Mouse (Mus musculus): ENCODE results near the gene Gdpd5.
"Not testable (repeated sequence)": the region's sequence is repeated elsewhere in the genome, so short reads cannot be mapped to it uniquely, and the experiment has no call there.

Gdpd5 gene

GRCm38 (mm10) chr7:99476558-99477114, 95.4 kb downstream of the Gdpd5 start:
- DNase-seq (ENCODE audit: low read depth), result no peak

GRCm38 (mm10) chr7:99477235-99477634, 96.0 kb downstream of the Gdpd5 start:
- DNase-seq (ENCODE audit: low read depth), result no peak

DNA sequence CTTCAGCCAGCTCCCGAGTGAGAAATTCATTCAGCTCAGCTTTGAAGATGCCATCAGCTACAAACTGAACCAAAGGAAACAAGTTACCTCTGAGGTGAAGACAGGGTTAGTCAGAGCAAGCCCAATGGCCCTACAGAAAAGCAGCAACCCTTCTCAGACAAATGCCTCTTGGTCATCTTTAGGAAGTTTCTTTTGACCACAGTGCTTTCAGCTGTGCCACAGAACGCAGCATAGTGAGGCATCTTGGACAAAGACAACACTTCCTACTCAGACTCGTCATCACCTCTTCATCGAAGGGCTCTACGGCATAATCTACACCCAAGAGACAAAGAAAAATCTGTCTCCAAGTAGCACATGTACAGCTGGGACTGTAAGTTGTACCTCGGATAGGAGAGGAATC, 101.4 kb downstream of the Gdpd5 start:
- DNase-seq (ENCODE audit: low read depth), result no peak

GRCm38 (mm10) chr7:99483271-99483923, 102.2 kb downstream of the Gdpd5 start, which contains the start of gene Rps3:
TSS of gene Rps3 (minus strand) at chr7:99483738.
- DNase-seq (ENCODE audit: low read depth), result peak; percentile 95

DNA sequence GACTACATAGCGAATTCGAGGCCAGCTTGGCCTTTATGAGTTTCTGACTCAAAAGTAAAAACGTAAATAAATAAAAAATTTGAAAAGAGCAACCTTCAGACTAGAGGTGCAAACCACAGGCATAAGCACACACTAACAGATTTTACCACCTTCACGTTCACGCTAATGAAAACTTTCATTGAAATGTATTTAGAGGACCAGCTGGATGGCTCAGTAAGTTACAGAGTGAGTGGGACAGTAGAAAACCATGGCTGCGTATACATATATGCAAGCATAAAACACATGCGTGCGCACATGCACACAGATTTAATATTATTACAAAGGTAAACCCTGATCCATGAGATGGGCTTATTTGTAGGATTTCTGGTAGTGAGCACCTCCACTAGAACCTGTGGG, 102.7 kb downstream of the Gdpd5 start:
- no peak for DNase-seq (ENCODE audit: low read depth)

- DNase-seq (ENCODE audit: low read depth), result no peak
These were observed 103.5 kb downstream of the Gdpd5 start for GRCm38 (mm10) chr7:99484679-99485078.

- no peak for DNase-seq (ENCODE audit: low read depth)
These were observed 108.5 kb downstream of the Gdpd5 start for GRCm38 (mm10) chr7:99489708-99490107.

DNA sequence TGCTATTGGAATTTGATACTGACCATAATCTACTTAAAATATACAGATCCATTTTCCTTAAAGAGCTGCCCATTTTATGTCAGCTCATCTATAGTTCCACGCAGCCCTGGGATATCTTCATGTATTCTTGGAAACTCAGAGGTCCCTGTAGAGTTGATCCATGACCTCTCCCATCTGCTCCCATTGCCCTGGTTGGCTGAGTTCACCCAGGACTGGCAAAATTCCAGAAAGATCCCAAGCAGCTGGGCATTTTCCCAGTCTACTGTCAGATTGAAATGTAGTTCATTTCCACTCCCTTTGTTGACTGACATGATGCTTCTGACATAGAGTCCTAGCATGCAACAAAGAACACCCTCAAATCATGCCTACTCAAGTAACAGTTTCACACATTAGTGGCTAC, 117.9 kb downstream of the Gdpd5 start:
- DNase-seq (ENCODE audit: low read depth), result no peak

- DNase-seq (ENCODE audit: low read depth), result peak; percentile 50
These were observed 119.0 kb downstream of the Gdpd5 start for GRCm38 (mm10) chr7:99500201-99500600.

GRCm38 (mm10) chr7:99500655-99501054, 119.4 kb downstream of the Gdpd5 start:
- DNase-seq (ENCODE audit: low read depth), result no peak

GRCm38 (mm10) chr7:99501148-99501547, 119.9 kb downstream of the Gdpd5 start:
- no peak for DNase-seq (ENCODE audit: low read depth)

- DNase-seq (ENCODE audit: low read depth), result no peak
These were observed 123.3 kb downstream of the Gdpd5 start for GRCm38 (mm10) chr7:99504556-99504955.

DNA sequence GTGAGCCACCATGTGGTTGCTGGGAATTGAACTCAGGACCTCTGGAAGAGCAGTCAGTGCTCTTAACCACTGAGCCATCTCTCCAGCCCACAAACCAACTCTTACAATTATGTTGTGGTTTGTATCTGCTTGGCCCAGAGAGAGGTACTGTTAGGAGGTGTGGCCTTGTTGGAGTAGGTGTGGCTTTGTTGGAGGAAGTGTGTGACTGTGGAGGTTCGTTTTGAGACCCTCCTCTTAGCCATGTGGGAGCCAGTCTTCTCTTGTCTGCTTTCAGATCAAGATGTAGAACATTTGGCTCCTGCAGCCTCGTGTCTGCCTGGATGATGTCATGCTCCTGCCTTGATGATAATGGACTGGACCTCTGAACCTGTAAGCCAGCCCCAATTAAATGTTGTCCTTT, 127.0 kb downstream of the Gdpd5 start:
- DNase-seq (ENCODE audit: low read depth), result not testable (repeated sequence)

DNA sequence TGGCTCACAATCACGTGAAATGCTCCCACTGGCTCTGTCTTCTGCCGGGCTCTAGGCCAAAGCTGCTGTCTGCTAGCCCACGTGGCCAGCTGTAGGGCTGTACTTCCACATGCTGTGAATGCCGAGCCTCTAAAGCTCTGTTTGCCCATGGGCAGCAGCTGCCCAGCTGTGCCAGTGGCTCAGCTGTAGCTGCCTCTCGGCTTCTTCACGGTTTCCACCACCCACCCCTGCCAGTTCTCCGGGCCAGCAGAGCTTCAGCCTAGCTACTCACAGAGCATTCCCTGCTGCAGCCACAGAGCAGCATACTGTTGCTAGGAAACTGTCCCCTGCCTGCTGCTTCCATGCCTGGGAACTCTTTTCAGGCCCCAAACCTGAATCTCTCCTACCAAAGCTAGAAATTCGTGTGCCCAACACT, 128.9 kb downstream of the Gdpd5 start:
- no peak for DNase-seq (ENCODE audit: low read depth)

Measured in c-Kit-positive CD71-negative TER-119-negative erythroid progenitor cells, embryonic 14.5 days (primary cell).